Mouse (Mus musculus) heart, adult 2 months (tissue): ENCODE results near the gene Slc6a9. TPM values are rescaled to one million over a fixed set of nuclear protein-coding genes. Genes with fewer than 3 reads are reported as not detected.
A peak's percentile ranks its signal among the peaks of the same experiment; 100 is the strongest.

Source experiments
- DNase-seq, 2 experiments: peaks; one replicate each; pipeline ENCODE4 v3.0.0; 2021
- H3K27ac ChIP-seq: fragments of 200-600 bp; 2 replicates; pipeline ENCODE4 v1.8.1; 2022
- H3K27me3 ChIP-seq: fragments of 200-500 bp; 2 replicates; pipeline ENCODE4 v1.6.1; 2012; ENCODE audit warnings: mild to moderate bottlenecking, low read length, inconsistent platforms, mixed read lengths; ENCODE audit not compliant: control insufficient read depth, insufficient read depth
- H3K36me3 ChIP-seq: fragments of 200-500 bp; 2 replicates; pipeline ENCODE4 v1.6.1; 2012; ENCODE audit warnings: low read length, inconsistent platforms; ENCODE audit not compliant: control insufficient read depth, insufficient read depth
- H3K4me1 ChIP-seq: fragments of 200-500 bp; 2 replicates; pipeline ENCODE4 v1.6.1; 2011; ENCODE audit warnings: low read length; ENCODE audit not compliant: control insufficient read depth, insufficient read depth
- H3K4me3 ChIP-seq: fragments of 200-600 bp; 2 replicates; pipeline ENCODE4 v1.8.1; 2022
- H3K79me2 ChIP-seq: fragments of 200-500 bp; replicated peaks from 2 replicates; pipeline ENCODE4 v1.6.1; 2012; ENCODE audit warnings: mild to moderate bottlenecking, inconsistent platforms, low read length, moderate library complexity, mixed read lengths; ENCODE audit not compliant: control insufficient read depth, insufficient read depth
- H3K9ac ChIP-seq: fragments of 200-500 bp; 2 replicates; pipeline ENCODE4 v1.6.1; 2012; ENCODE audit warnings: low read depth, mild to moderate bottlenecking, control low read depth, inconsistent platforms, low read length, mixed read lengths
- CTCF ChIP-seq: fragments of 200-600 bp; IDR thresholded peaks from 2 replicates; pipeline ENCODE4 v1.8.1; 2022; ENCODE audit warnings: antibody characterized with exemption, mild to moderate bottlenecking, moderate library complexity
- EP300 ChIP-seq: fragments of 200-500 bp; IDR thresholded peaks from 2 replicates; pipeline ENCODE4 v1.6.1; 2011; ENCODE audit warnings: low read depth, low read length, control low read depth; ENCODE audit not compliant: insufficient read depth
- POLR2A ChIP-seq: fragments of 200-500 bp; IDR thresholded peaks from 2 replicates; pipeline ENCODE4 v1.6.1; 2011; ENCODE audit warnings: mild to moderate bottlenecking, low read depth, low read length, control low read depth; ENCODE audit not compliant: insufficient read depth
- WGBS: fragments of 180-500 bp; shearing (Covaris S2); methylation state at CpG from one replicate; pipeline ENCODE4 v1.1.7; 2018; 5-methylcytosine and 5-hydroxymethylcytosine counted together
- intact Hi-C: fragments of 180-260 bp; cut with DNase I; formaldehyde crosslinking; loops from one replicate; pipeline ENCODE4 v1.15.1; 2025
- polyA plus RNA-seq: library from polyadenylated mRNA; depleted of rRNA; stranded (reverse); fragments of >200 nt; gene quantifications from 2 replicates; pipeline ENCODE4 v1.2.3, GENCODE M21; 2012
- total RNA-seq, 2 experiments: library from RNA; stranded (reverse); gene quantifications; 2 replicates each; pipeline ENCODE4 v1.2.3; 2021

The Slc6a9 gene
- total and polyA plus RNA-seq, 3 experiments = 2.5 to 6.9 (median 3.4) TPM

GRCm38 (mm10) chr4:117890031-117890430, 55.7 kb downstream of the Slc6a9 start:
- no peak for TF ChIP-seq CTCF
- TF ChIP-seq EP300 = no peak
- no peak for TF ChIP-seq POLR2A
- 86% methylated on average over 14 of the region's 14 CpGs for WGBS
- intact Hi-C loops = no loop called here

DNA sequence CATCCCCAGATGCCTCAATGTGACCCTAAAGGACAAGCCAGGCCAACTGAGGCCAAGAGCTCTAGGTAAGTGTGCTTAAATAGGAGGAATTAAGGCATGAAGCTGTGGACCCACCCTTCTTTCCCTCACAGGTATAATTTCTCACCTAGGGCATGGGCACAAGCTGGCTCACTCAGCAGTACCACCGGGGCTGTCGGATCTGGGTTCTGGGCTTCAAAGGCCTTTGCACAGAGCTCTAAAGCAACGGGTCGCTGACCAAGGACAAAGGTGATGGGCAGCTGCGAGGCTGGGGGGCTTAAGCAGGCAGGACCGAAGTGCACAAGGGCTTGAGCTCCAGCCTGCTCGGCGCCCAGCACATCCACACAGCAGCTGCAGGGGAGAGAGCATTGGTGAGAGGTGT, 56.4 kb downstream of the Slc6a9 start:
- no peak for DNase-seq
- peaks cover 6% of the 10 kb centered on the region for H3K4me1 ChIP-seq
- H3K27me3 ChIP-seq = no peaks in the 10 kb centered on the region
- H3K9ac ChIP-seq = no peak overlapping the region
- no peak for TF ChIP-seq EP300
- TF ChIP-seq POLR2A = no peak
- TF ChIP-seq CTCF = no peak
- no peak overlapping the region for H3K27ac ChIP-seq
- intact Hi-C loops = loop anchor here (1.0 kb wide), 1 partner anchor 25 kb away; no protein-coding TSS in a partner anchor
- 89% methylated on average over 8 of the region's 8 CpGs for WGBS
- H3K79me2 ChIP-seq = no peaks in the 10 kb centered on the region
- no peak overlapping the region for H3K4me3 ChIP-seq
- no peaks in the 10 kb centered on the region for H3K36me3 ChIP-seq

More at GRCm38 (mm10) chr4:117890031-117890430, 55.7 kb downstream of the Slc6a9 start:
- Histone ChIP-seq H3K36me3 (no peaks in the 10 kb centered on the region), H3K4me1 (peaks cover 6% of the 10 kb centered on the region), H3K4me3 (no peak overlapping the region), H3K79me2 (no peaks in the 10 kb centered on the region), H3K27ac (no peak overlapping the region), H3K9ac (no peak overlapping the region), H3K27me3 (no peaks in the 10 kb centered on the region)
- DNase-seq = no peak

DNA sequence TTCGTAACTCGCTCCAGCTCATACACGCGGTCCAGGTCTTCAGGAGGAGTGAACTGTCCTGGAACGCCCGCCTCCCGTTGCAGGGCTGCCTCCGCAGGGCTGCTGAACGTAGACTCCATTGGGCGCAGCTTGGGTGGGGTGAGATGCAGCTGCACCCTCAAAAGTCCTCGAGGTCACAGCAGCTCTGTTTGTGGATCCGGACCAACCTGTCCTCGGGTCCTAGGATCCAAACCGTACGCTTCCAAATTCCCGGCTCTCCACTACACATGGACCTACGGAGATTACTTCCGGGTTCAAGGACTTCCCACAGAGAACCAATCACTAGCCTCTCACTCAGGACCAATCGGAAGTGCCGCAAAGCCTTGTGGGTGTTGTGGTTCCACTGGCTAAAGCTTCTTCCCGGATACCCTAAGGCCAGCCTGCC, 57.4 kb downstream of the Slc6a9 start, which contains the start of gene Dph2:
Gene Dph2 (minus strand): TSS at position 295 of the 424 bp plus-strand sequence.
- under 1% methylated on average over 21 of the region's 21 CpGs for WGBS
- intact Hi-C loops = loop anchor here (1.0 kb wide), 1 partner anchor 24 kb away; no protein-coding TSS in a partner anchor
- no peaks in the 10 kb centered on the region for H3K79me2 ChIP-seq
- TF ChIP-seq CTCF (no peak), EP300 (0 out of 2 replicates have a peak, but pooled peaks have one; percentile 57), POLR2A (peak; percentile 56; the same call in 1 of the 2 replicates)
- DNase-seq = peak; percentile 85 to 88
- H3K4me1 ChIP-seq = peaks cover 4% of the 10 kb centered on the region
- no peaks in the 10 kb centered on the region for H3K36me3 ChIP-seq
- peak within 1 kb of the TSS; percentile 69 for H3K9ac ChIP-seq
- H3K4me3 ChIP-seq = peak within 1 kb of the TSS; percentile 76
- no peak within 1 kb of the TSS; the same call in 1 of the 2 replicates for H3K27ac ChIP-seq
- no peaks in the 10 kb centered on the region for H3K27me3 ChIP-seq

GRCm38 (mm10) chr4:117893376-117893775, 59.1 kb downstream of the Slc6a9 start:
- intact Hi-C loops = no loop called here
- TF ChIP-seq EP300 = no peak
- no peak for TF ChIP-seq POLR2A
- no peak for TF ChIP-seq CTCF
- Histone ChIP-seq H3K36me3 (no peaks in the 10 kb centered on the region), H3K79me2 (no peaks in the 10 kb centered on the region), H3K4me1 (peaks cover 2% of the 10 kb centered on the region; the same call in 1 of the 2 replicates), H3K27ac (no peak overlapping the region), H3K9ac (no peak overlapping the region), H3K27me3 (no peaks in the 10 kb centered on the region), H3K4me3 (no peak overlapping the region)
- 18% methylated on average over 9 of the region's 9 CpGs for WGBS
- DNase-seq = peak; percentile 39 to 70

DNA sequence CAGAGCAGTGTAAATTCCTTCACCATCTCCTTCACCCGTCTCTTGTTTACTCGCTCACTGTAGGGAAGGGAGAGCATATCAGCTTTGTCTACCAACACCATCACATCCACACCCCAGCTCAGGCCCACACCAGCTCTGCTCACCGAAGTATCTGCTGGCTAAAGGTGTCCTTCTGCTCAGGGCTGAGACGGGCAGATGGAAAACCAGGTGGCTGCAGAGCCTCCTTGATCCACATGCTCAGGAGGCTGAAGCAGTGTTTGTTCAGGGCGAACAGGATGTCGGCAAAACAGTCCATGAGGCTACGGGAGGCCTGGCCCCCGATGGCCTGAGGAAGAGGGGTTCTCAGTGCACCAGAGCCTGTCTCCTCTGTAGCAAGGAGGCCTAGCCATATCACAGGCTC, 60.3 kb downstream of the Slc6a9 start:
- intact Hi-C loops = no loop called here
- H3K79me2 ChIP-seq = no peaks in the 10 kb centered on the region
- H3K9ac ChIP-seq = no peak overlapping the region
- 83% methylated on average over 8 of the region's 8 CpGs for WGBS
- no peaks in the 10 kb centered on the region for H3K36me3 ChIP-seq
- TF ChIP-seq POLR2A (no peak), EP300 (no peak), CTCF (no peak)
- H3K27ac ChIP-seq = no peak overlapping the region
- no peak for DNase-seq
- no peak overlapping the region for H3K4me3 ChIP-seq
- peaks cover 2% of the 10 kb centered on the region; the same call in 1 of the 2 replicates for H3K4me1 ChIP-seq
- H3K27me3 ChIP-seq = no peaks in the 10 kb centered on the region

DNA sequence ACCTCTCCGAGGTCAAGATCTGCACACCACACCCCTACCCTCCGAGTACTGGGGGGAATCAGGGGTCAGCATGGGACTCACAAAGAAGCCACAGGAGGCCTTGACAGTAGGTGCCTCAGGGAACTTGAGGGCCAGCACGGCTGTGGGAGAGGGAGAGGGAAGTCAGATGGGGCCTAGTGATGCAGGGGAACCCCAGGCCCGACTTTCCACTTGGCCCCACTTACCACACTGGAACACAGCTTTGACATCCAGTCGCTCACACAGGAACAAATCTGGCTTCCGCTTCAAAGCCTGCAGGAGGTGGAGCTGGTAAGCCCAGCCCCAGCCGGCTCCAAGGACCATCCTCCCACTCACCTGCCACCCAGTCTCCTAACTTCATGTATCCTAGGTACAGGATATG, 61.0 kb downstream of the Slc6a9 start:
- Histone ChIP-seq H3K4me1 (peaks cover 2% of the 10 kb centered on the region; the same call in 1 of the 2 replicates), H3K36me3 (no peaks in the 10 kb centered on the region), H3K9ac (no peak overlapping the region), H3K79me2 (no peaks in the 10 kb centered on the region), H3K27me3 (no peaks in the 10 kb centered on the region), H3K27ac (no peak overlapping the region), H3K4me3 (no peak overlapping the region)
- WGBS = 75% methylated on average over 7 of the region's 7 CpGs
- no peak for TF ChIP-seq CTCF
- no peak for TF ChIP-seq EP300
- TF ChIP-seq POLR2A = no peak
- intact Hi-C loops = no loop called here
- no peak for DNase-seq
